Mouse (Mus musculus) intestine, embryonic 14.5 days (tissue): Measurements from ENCODE around the gene Atg4c. TPM values are rescaled to one million over a fixed set of nuclear protein-coding genes. Genes with fewer than 3 reads are reported as not detected.

Source experiments
- ATAC-seq: fragments of 200-750 bp; cut with Nextera tagmentation; replicated peaks from 2 replicates; pipeline ENCODE4 v1.8.0; 2017; ENCODE audit warnings: low read depth, moderate number of reproducible peaks, moderate TSS enrichment, moderate library complexity; ENCODE audit not compliant: low FRiP score, low TSS enrichment
- DNase-seq: peaks from one replicate; pipeline ENCODE4 v3.0.0-alpha.2; 2018; ENCODE audit warnings: low spot score
- H3K27ac ChIP-seq: fragments of 300-500 bp; sonication (generic); 2 replicates; pipeline ENCODE4 v1.5.1; 2014; ENCODE audit warnings: low read depth, mild to moderate bottlenecking, control low read depth
- H3K27me3 ChIP-seq: fragments of 300-500 bp; sonication (generic); replicated peaks from 2 replicates; pipeline ENCODE4 v1.6.1; 2014; ENCODE audit warnings: low read length, control low read depth; ENCODE audit not compliant: control insufficient read depth, insufficient read depth
- H3K36me3 ChIP-seq: fragments of 300-500 bp; sonication (generic); 2 replicates; pipeline ENCODE4 v1.6.1; 2014; ENCODE audit warnings: low read length, control low read depth; ENCODE audit not compliant: control insufficient read depth, insufficient read depth
- H3K4me1 ChIP-seq: fragments of 300-500 bp; sonication (generic); replicated peaks from 2 replicates; pipeline ENCODE4 v1.6.1; 2014; ENCODE audit warnings: low read length, control low read depth, mixed read lengths; ENCODE audit not compliant: control insufficient read depth, insufficient read depth
- H3K4me2 ChIP-seq: fragments of 300-500 bp; sonication (generic); 2 replicates; pipeline ENCODE4 v1.6.1; 2014; ENCODE audit warnings: low read length
- H3K4me3 ChIP-seq: fragments of 300-500 bp; sonication (generic); 2 replicates; pipeline ENCODE4 v1.5.1; 2014; ENCODE audit warnings: low read depth, low read length, control low read depth, mixed read lengths
- H3K9ac ChIP-seq: fragments of 300-500 bp; sonication (generic); 2 replicates; pipeline ENCODE4 v1.6.1; 2014; ENCODE audit warnings: mild to moderate bottlenecking, low read length
- H3K9me3 ChIP-seq: fragments of 300-500 bp; sonication (generic); 2 replicates; pipeline ENCODE4 v1.6.1; 2016; ENCODE audit warnings: low read length, control low read depth; ENCODE audit not compliant: control insufficient read depth
- WGBS: fragments of 180-500 bp; shearing (Covaris S2); extraction: QIAGEN DNeasy Blood & Tissue Kit; methylation state at CpG from one replicate; pipeline ENCODE4 v1.1.7; 2014; 5-methylcytosine and 5-hydroxymethylcytosine counted together
- polyA plus RNA-seq: library from polyadenylated mRNA; unstranded; fragments of >200 nt; fragmentation: Nextera tagmentation; extraction: Ambion mirVana; gene quantifications from 2 replicates; pipeline ENCODE4 v1.2.1, GENCODE M21; 2014

The Atg4c gene
- polyA plus RNA-seq, 1 experiment from 2014 or later, result 13.4 TPM

GRCm38 (mm10) chr4:99298676-99299075 is 104.9 kb downstream of the Atg4c start:
- DNase-seq (peak; percentile 74), ATAC-seq (no peak)
- no peaks in the 10 kb centered on the region for H3K36me3 ChIP-seq
- WGBS, result 16% methylated on average over 4 of the region's 4 CpGs
- no peaks in the 10 kb centered on the region for H3K4me1 ChIP-seq
- no peak overlapping the region for H3K27ac ChIP-seq
- H3K27me3 ChIP-seq, result no peaks in the 10 kb centered on the region
- H3K4me2 ChIP-seq, result no peak overlapping the region
- H3K4me3 ChIP-seq, result no peak overlapping the region
- H3K9ac ChIP-seq, result no peak overlapping the region
- H3K9me3 ChIP-seq, result peaks cover 5% of the 10 kb centered on the region; the same call in 1 of the 2 replicates

- no peak overlapping the region for H3K9ac ChIP-seq
- H3K9me3 ChIP-seq, result peaks cover 5% of the 10 kb centered on the region; the same call in 1 of the 2 replicates
- no peak overlapping the region for H3K27ac ChIP-seq
- DNase-seq (no peak), ATAC-seq (no peak)
- no peak overlapping the region for H3K4me2 ChIP-seq
- H3K4me3 ChIP-seq, result no peak overlapping the region
- H3K36me3 ChIP-seq, result no peaks in the 10 kb centered on the region
- no peaks in the 10 kb centered on the region for H3K27me3 ChIP-seq
- no peaks in the 10 kb centered on the region for H3K4me1 ChIP-seq
- 89% methylated on average over 13 of the region's 13 CpGs for WGBS
Observed at GRCm38 (mm10) chr4:99304793-99305192, 111.1 kb downstream of the Atg4c start.

Other genes starting within 250 kb of the Atg4c start
- gene Angptl3, start 163.0 kb upstream of the Atg4c start, polyA plus RNA-seq, result 1.1 and 1.3 TPM in 2 replicates
- 67.4 and 76.8 TPM in 2 replicates for gene Dock7, start 73.0 kb upstream of the Atg4c start, polyA plus RNA-seq
- 0.30 TPM in 1 of 2 replicates, not detected in the other for gene Gm12689, start 102.0 kb downstream of the Atg4c start, polyA plus RNA-seq